Mouse (Mus musculus): ENCODE results near the gene Rcan2.
"Not testable (repeated sequence)": the region's sequence is repeated elsewhere in the genome, so short reads cannot be mapped to it uniquely, and the experiment has no call there.

Rcan2 gene

GRCm38 (mm10) chr17:43824781-43825410, 23.7 kb downstream of the Rcan2 start:
- no peak for DNase-seq (ENCODE audit: extremely low read depth, low read depth)

- not testable (repeated sequence) for DNase-seq (ENCODE audit: extremely low read depth, low read depth)
Observed at GRCm38 (mm10) chr17:43825411-43825785, 24.2 kb downstream of the Rcan2 start.

GRCm38 (mm10) chr17:43827261-43827660, 26.1 kb downstream of the Rcan2 start:
- DNase-seq (ENCODE audit: extremely low read depth, low read depth): no peak

- DNase-seq (ENCODE audit: extremely low read depth, low read depth): no peak
Observed at GRCm38 (mm10) chr17:43832401-43833124, 31.4 kb downstream of the Rcan2 start.

GRCm38 (mm10) chr17:43840208-43840607, 39.1 kb downstream of the Rcan2 start:
- no peak for DNase-seq (ENCODE audit: extremely low read depth, low read depth)

GRCm38 (mm10) chr17:43846714-43847113, 45.6 kb downstream of the Rcan2 start:
- no peak for DNase-seq (ENCODE audit: extremely low read depth, low read depth)

GRCm38 (mm10) chr17:43848903-43849302, 47.8 kb downstream of the Rcan2 start:
- no peak for DNase-seq (ENCODE audit: extremely low read depth, low read depth)

- DNase-seq (ENCODE audit: extremely low read depth, low read depth): no peak
Observed at GRCm38 (mm10) chr17:43855132-43855531, 54.0 kb downstream of the Rcan2 start.

- no peak for DNase-seq (ENCODE audit: extremely low read depth, low read depth)
Observed at GRCm38 (mm10) chr17:43856081-43856480, 54.9 kb downstream of the Rcan2 start.

GRCm38 (mm10) chr17:43868808-43869207, 67.7 kb downstream of the Rcan2 start:
- DNase-seq (ENCODE audit: extremely low read depth, low read depth): no peak

GRCm38 (mm10) chr17:43869677-43870076, 68.5 kb downstream of the Rcan2 start:
- DNase-seq (ENCODE audit: extremely low read depth, low read depth): peak; percentile 7

GRCm38 (mm10) chr17:43874417-43874816, 73.3 kb downstream of the Rcan2 start:
- DNase-seq (ENCODE audit: extremely low read depth, low read depth): no peak

GRCm38 (mm10) chr17:43877425-43877824, 76.3 kb downstream of the Rcan2 start:
- DNase-seq (ENCODE audit: extremely low read depth, low read depth): no peak

- peak; percentile 48 for DNase-seq (ENCODE audit: extremely low read depth, low read depth)
Observed at GRCm38 (mm10) chr17:43883016-43883415, 81.9 kb downstream of the Rcan2 start.

GRCm38 (mm10) chr17:43886262-43886661, 85.1 kb downstream of the Rcan2 start:
- no peak for DNase-seq (ENCODE audit: extremely low read depth, low read depth)

- no peak for DNase-seq (ENCODE audit: extremely low read depth, low read depth)
Observed at GRCm38 (mm10) chr17:43887931-43888330, 86.8 kb downstream of the Rcan2 start.

GRCm38 (mm10) chr17:43897346-43897745, 96.2 kb downstream of the Rcan2 start:
- no peak for DNase-seq (ENCODE audit: extremely low read depth, low read depth)

- no peak for DNase-seq (ENCODE audit: extremely low read depth, low read depth)
Observed at GRCm38 (mm10) chr17:43899405-43900092, 98.4 kb downstream of the Rcan2 start.

GRCm38 (mm10) chr17:43900133-43900532, 99.0 kb downstream of the Rcan2 start:
- DNase-seq (ENCODE audit: extremely low read depth, low read depth): peak; percentile 71

GRCm38 (mm10) chr17:43901474-43901873, 100.3 kb downstream of the Rcan2 start:
- DNase-seq (ENCODE audit: extremely low read depth, low read depth): no peak

- DNase-seq (ENCODE audit: extremely low read depth, low read depth): no peak
Observed at GRCm38 (mm10) chr17:43903807-43904771, 102.9 kb downstream of the Rcan2 start.

Measured in MEL-GATA-1-ER (cell line).